Comparison of ENCODE assay signal across 28 mouse cellular contexts in the genomic region with DNA sequence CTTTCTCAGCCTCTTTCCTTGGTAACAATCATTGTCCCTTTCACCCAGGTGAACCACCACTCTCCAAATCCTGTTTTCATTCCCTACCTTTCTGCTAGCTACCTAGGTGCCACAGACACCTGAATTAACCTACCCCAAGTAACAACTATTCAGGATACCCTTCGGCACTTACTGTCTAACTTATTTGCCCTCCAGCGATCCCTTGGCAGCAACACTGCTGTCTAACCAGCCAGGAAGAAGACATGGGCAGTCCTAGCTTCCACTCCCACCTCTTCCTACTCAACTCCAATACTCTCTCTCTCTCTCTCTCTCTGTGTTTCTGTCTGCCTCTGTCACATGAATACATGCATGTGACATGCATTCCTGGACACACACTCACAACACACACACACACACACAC.
"Had no signal": no experiment of that assay in that cellular context is flagged by ENCODE, and none has a peak within 500 bp of the region (broad histone marks: within the 10 kb centered on the region; RNA-seq: fewer than 3 reads in every experiment).

No protein-coding gene starts in this region.

- H3K9me3 ChIP-seq: embryonic facial prominence, embryonic 10.5 days; embryonic facial prominence, embryonic 12.5 days; embryonic facial prominence, embryonic 13.5 days; embryonic facial prominence, embryonic 15.5 days; forebrain, embryonic 10.5 days; forebrain, embryonic 12.5 days; forebrain, embryonic 13.5 days; forebrain, embryonic 15.5 days had no signal

- H3K27me3 ChIP-seq: embryonic facial prominence, embryonic 12.5 days; embryonic facial prominence, embryonic 13.5 days; embryonic facial prominence, embryonic 15.5 days; forebrain, embryonic 12.5 days; forebrain, embryonic 13.5 days; forebrain, embryonic 15.5 days had no signal

- H3K9ac ChIP-seq: embryonic facial prominence, embryonic 12.5 days; embryonic facial prominence, embryonic 13.5 days; embryonic facial prominence, embryonic 15.5 days; forebrain, embryonic 12.5 days; forebrain, embryonic 13.5 days; forebrain, embryonic 15.5 days; forebrain, postnatal 0 days had no signal

- H3K4me2 ChIP-seq: embryonic facial prominence, embryonic 12.5 days; embryonic facial prominence, embryonic 13.5 days; embryonic facial prominence, embryonic 15.5 days; forebrain, embryonic 12.5 days; forebrain, embryonic 13.5 days; forebrain, embryonic 15.5 days had no signal

- H3K4me1 ChIP-seq: embryonic facial prominence, embryonic 13.5 days; forebrain, embryonic 12.5 days; forebrain, embryonic 13.5 days; forebrain, embryonic 15.5 days had no signal

- ATAC-seq: forebrain, embryonic 13.5 days; forebrain, embryonic 14.5 days; forebrain, embryonic 15.5 days; forebrain, embryonic 16.5 days; forebrain, postnatal 0 days had no signal

- H3K27ac ChIP-seq: embryonic facial prominence, embryonic 10.5 days; embryonic facial prominence, embryonic 12.5 days; embryonic facial prominence, embryonic 13.5 days; embryonic facial prominence, embryonic 15.5 days; forebrain, embryonic 10.5 days; forebrain, embryonic 12.5 days; forebrain, embryonic 13.5 days; forebrain, embryonic 15.5 days; gastrocnemius, adult 2 months had no signal

- DNase-seq: cerebellum, adult 18-20 months; cerebellum, adult 2 months; cerebellum, adult 8-10 months; cerebellum, adult 9-10 months; cerebellum, adult 9-11 months; cerebellum, postnatal 10 days; cerebellum, postnatal 14 days; cerebellum, postnatal 25 days; cerebellum, postnatal 36 days; embryo, embryonic 11 days; forebrain, postnatal 0 days; gastrocnemius, adult 2 months; gastrocnemius, postnatal 10 days; gastrocnemius, postnatal 14 days; gastrocnemius, postnatal 25 days; gastrocnemius, postnatal 36 days; heart, adult 18-20 months had no signal

- H3K36me3 ChIP-seq: forebrain, embryonic 12.5 days; forebrain, embryonic 15.5 days had no signal

- H3K4me3 ChIP-seq: embryonic facial prominence, embryonic 10.5 days; embryonic facial prominence, embryonic 12.5 days; embryonic facial prominence, embryonic 13.5 days; embryonic facial prominence, embryonic 15.5 days; erythroblast, embryonic 14.5 days; forebrain, embryonic 10.5 days; forebrain, embryonic 12.5 days; forebrain, embryonic 13.5 days; forebrain, embryonic 15.5 days; gastrocnemius, adult 2 months had no signal
